18 mouse cellular contexts compared by ENCODE assay signal in genomic region chrX:56665226-56665973, GRCm38 (mm10). TPM values are rescaled to one million over a fixed set of nuclear protein-coding genes. Genes with fewer than 3 reads are reported as not detected.
DNase-seq lines count a peak whose midpoint lies in the region; ATAC-seq and TF ChIP-seq lines count a peak whose summit lies in the region.
"Had no signal": no experiment of that assay in that cellular context is flagged by ENCODE, and none has a peak within 500 bp of the region (broad histone marks: within the 10 kb centered on the region; RNA-seq: fewer than 3 reads in every experiment).

No protein-coding gene starts in this region.

- no peak for TF ChIP-seq CTCF in midbrain, postnatal 0 days (IDR thresholded peaks at IDR 0.05)
- no peak for TF ChIP-seq CTCF in thymus, adult 2 months (IDR thresholded peaks at IDR 0.05; ENCODE audit: borderline replicate concordance, control insufficient read depth, extremely low read depth, insufficient read depth, low read length, poor library complexity)

- H3K36me3 ChIP-seq in midbrain, postnatal 0 days (ENCODE audit: insufficient read depth, low read length) = no peaks in the 10 kb centered on the region
- no peaks in the 10 kb centered on the region for H3K36me3 ChIP-seq in midbrain, embryonic 14.5 days (ENCODE audit: control insufficient read depth, insufficient read depth, low read length)
- H3K36me3 ChIP-seq in thymus, adult 2 months (ENCODE audit: control insufficient read depth, insufficient read depth, low read length) = no peaks in the 10 kb centered on the region
- H3K36me3 ChIP-seq: embryonic facial prominence, embryonic 15.5 days; forebrain, embryonic 12.5 days; limb, embryonic 10.5 days; liver, embryonic 15.5 days; neural tube, embryonic 12.5 days had no signal

- no peak overlapping the region for H3K4me2 ChIP-seq in midbrain, postnatal 0 days (ENCODE audit: low read depth, low read length, poor library complexity, severe bottlenecking)
- no peak overlapping the region for H3K4me2 ChIP-seq in midbrain, embryonic 14.5 days (ENCODE audit: low read length)
- H3K4me2 ChIP-seq: embryonic facial prominence, embryonic 15.5 days; forebrain, embryonic 12.5 days; liver, embryonic 15.5 days; neural tube, embryonic 12.5 days had no signal

- no peaks in the 10 kb centered on the region for H3K27me3 ChIP-seq in midbrain, postnatal 0 days (ENCODE audit: insufficient read depth, low read length)
- H3K27me3 ChIP-seq in midbrain, embryonic 14.5 days (ENCODE audit: control insufficient read depth, insufficient read depth, low read length) = no peaks in the 10 kb centered on the region
- no peaks in the 10 kb centered on the region for H3K27me3 ChIP-seq in thymus, adult 2 months (ENCODE audit: control insufficient read depth, insufficient read depth, low read length)
- H3K27me3 ChIP-seq: embryonic facial prominence, embryonic 15.5 days; forebrain, embryonic 12.5 days; liver, embryonic 15.5 days; neural tube, embryonic 12.5 days had no signal

- ATAC-seq in midbrain, postnatal 0 days (ENCODE audit: low FRiP score) = no peak
- no peak for ATAC-seq in midbrain, embryonic 14.5 days (ENCODE audit: low FRiP score, low TSS enrichment)

- no peak overlapping the region for H3K4me3 ChIP-seq in midbrain, postnatal 0 days (ENCODE audit: low read depth, low read length)
- H3K4me3 ChIP-seq in midbrain, embryonic 14.5 days (replicated peaks; ENCODE audit: low read depth, low read length) = no peak overlapping the region
- H3K4me3 ChIP-seq in thymus, adult 2 months (ENCODE audit: control insufficient read depth, insufficient read depth, low read length) = no peak overlapping the region
- H3K4me3 ChIP-seq: embryonic facial prominence, embryonic 15.5 days; forebrain, embryonic 12.5 days; layer of hippocampus, adult 2 months; limb, embryonic 10.5 days; liver, embryonic 15.5 days; megakaryocyte, embryonic 14.5 days; neural tube, embryonic 12.5 days had no signal

- H3K9me3 ChIP-seq in midbrain, postnatal 0 days (ENCODE audit: low read length) = no peaks in the 10 kb centered on the region
- no peaks in the 10 kb centered on the region for H3K9me3 ChIP-seq in midbrain, embryonic 14.5 days (ENCODE audit: control insufficient read depth, low read length)
- H3K9me3 ChIP-seq: embryonic facial prominence, embryonic 15.5 days; forebrain, embryonic 12.5 days; limb, embryonic 10.5 days; liver, embryonic 15.5 days; megakaryocyte, embryonic 14.5 days; neural tube, embryonic 12.5 days had no signal

- TF ChIP-seq POLR2A in thymus, adult 2 months (IDR thresholded peaks at IDR 0.05; ENCODE audit: control insufficient read depth, extremely low read depth, insufficient read depth, low read length, poor library complexity) = no peak

- WGBS in midbrain, postnatal 0 days = 78% methylated on average over 8 of the region's 8 CpGs
- WGBS in midbrain, embryonic 14.5 days = 83% methylated on average over 8 of the region's 8 CpGs
- WGBS in thymus, adult 2 months = 96% methylated on average over 8 of the region's 8 CpGs

- H3K4me1 ChIP-seq in midbrain, postnatal 0 days (ENCODE audit: insufficient read depth, low read length) = no peaks in the 10 kb centered on the region
- H3K4me1 ChIP-seq in midbrain, embryonic 14.5 days (ENCODE audit: control insufficient read depth, insufficient read depth, low read length) = no peaks in the 10 kb centered on the region
- no peaks in the 10 kb centered on the region for H3K4me1 ChIP-seq in thymus, adult 2 months (replicated peaks; ENCODE audit: control insufficient read depth, insufficient read depth, low read length)
- H3K4me1 ChIP-seq: embryonic facial prominence, embryonic 15.5 days; forebrain, embryonic 12.5 days; limb, embryonic 10.5 days; liver, embryonic 15.5 days; neural tube, embryonic 12.5 days had no signal

- no peak overlapping the region for H3K27ac ChIP-seq in midbrain, postnatal 0 days (ENCODE audit: low read depth, low read length)
- H3K27ac ChIP-seq in midbrain, embryonic 14.5 days (replicated peaks; ENCODE audit: low read depth, low read length) = no peak overlapping the region
- no peak overlapping the region for H3K27ac ChIP-seq in thymus, adult 2 months (ENCODE audit: control insufficient read depth, insufficient read depth, low read length)
- H3K27ac ChIP-seq: embryonic facial prominence, embryonic 15.5 days; forebrain, embryonic 12.5 days; layer of hippocampus, adult 2 months; limb, embryonic 10.5 days; liver, embryonic 15.5 days; neural tube, embryonic 12.5 days had no signal

- no peak overlapping the region for H3K9ac ChIP-seq in midbrain, postnatal 0 days (replicated peaks; ENCODE audit: low read length, poor library complexity, severe bottlenecking)
- H3K9ac ChIP-seq in midbrain, embryonic 14.5 days (replicated peaks; ENCODE audit: low read length) = no peak overlapping the region
- H3K9ac ChIP-seq: embryonic facial prominence, embryonic 15.5 days; forebrain, embryonic 12.5 days; liver, embryonic 15.5 days; neural tube, embryonic 12.5 days had no signal

- DNase-seq in gastrocnemius, adult 18-20 months (ENCODE audit: low spot score) = peak; percentile 53
- no peak for DNase-seq in gastrocnemius, postnatal 10 days
- DNase-seq in kidney, adult 18-20 months = peak; percentile 41
- DNase-seq in kidney, postnatal 4 days = no peak
- DNase-seq in midbrain, postnatal 0 days (ENCODE audit: low spot score) = peak; percentile 4
- DNase-seq in midbrain, embryonic 14.5 days = no peak
- peak; percentile 55 for DNase-seq in skeletal muscle tissue, adult 2 months (ENCODE audit: low read depth, low spot score)
- no peak for DNase-seq in thymus, adult 2 months
- DNase-seq: adrenal gland, postnatal 14 days; cerebellum, adult 9-10 months; right cerebral cortex, postnatal 4 days had no signal

RNA-seq across cellular contexts. Expression of gene Slc9a6, which starts 55.8 kb away (rescaled TPM):
- total RNA-seq in gastrocnemius, adult 18-20 months (2021) = 10 to 100 TPM; 25.1 to 26.3 TPM
- total RNA-seq in gastrocnemius, postnatal 10 days (2021) = 10 to 100 TPM; 16.2 to 16.8 TPM
- 111 and 138 TPM in 2 replicates for total RNA-seq in midbrain, postnatal 0 days (2014; rRNA removed)
- 67.7 and 70.1 TPM in 2 replicates for polyA plus RNA-seq in midbrain, postnatal 0 days (2015; fragmentation: Nextera tagmentation; extraction: Ambion mirVana)
- polyA plus RNA-seq in midbrain, embryonic 14.5 days (2014; fragmentation: Nextera tagmentation; extraction: Ambion mirVana) = 48.7 and 55.1 TPM in 2 replicates
- 12.4 and 13.2 TPM in 2 replicates for polyA plus RNA-seq in thymus, adult 2 months (2012; rRNA removed)

Comparison
In these comparisons a context has a peak if more than half of its experiments do, and no peak if none do; other contexts are left out.
1. DNase-seq: peak in gastrocnemius, adult 18-20 months (single experiment), kidney, adult 18-20 months (single experiment), midbrain, postnatal 0 days (single experiment) and skeletal muscle tissue, adult 2 months (single experiment); none in gastrocnemius, postnatal 10 days (single experiment), kidney, postnatal 4 days (0 of 2), midbrain, embryonic 14.5 days (single experiment) and thymus, adult 2 months (single experiment).